Mouse (Mus musculus): ENCODE measurements at regions not wholly inside any gene's neighbourhood (a gene's known extent, or its start where the extent isn't known, plus 50 kb on each side); places are given as distances from the start of the nearest gene placed in this dataset.

GRCm38 (mm10) chr13:32544986-32545740 lies 206.6 kb upstream of the Gmds start:
- TF ChIP-seq CTCF (conservative IDR thresholded peaks at IDR 0.05; ENCODE audit: insufficient read depth, insufficient read length, low read depth, low read length) (no peak), POLR2A (IDR thresholded peaks at IDR 0.05; ENCODE audit: low read depth, low read length) (no peak)

Data from kidney, adult 2 months (tissue).